Mouse (Mus musculus) ES-CJ7 (cell line): ENCODE results near the gene Icam4.
"Not testable (repeated sequence)": the region's sequence is repeated elsewhere in the genome, so short reads cannot be mapped to it uniquely, and the experiment has no call there.

Experiments used
- DNase-seq: peaks from one replicate; pipeline ENCODE4 v3.0.0; 2011; ENCODE audit warnings: low read depth, low spot score

The Icam4 gene

GRCm38 (mm10) chr9:21034481-21035085 lies 5.4 kb downstream of the Icam4 start:
- DNase-seq = peak; percentile 75

GRCm38 (mm10) chr9:21035586-21035985 lies 6.4 kb downstream of the Icam4 start:
- no peak for DNase-seq

- DNase-seq = no peak
Observed at GRCm38 (mm10) chr9:21036161-21036560, 7.0 kb downstream of the Icam4 start.

GRCm38 (mm10) chr9:21036666-21037065 lies 7.5 kb downstream of the Icam4 start:
- no peak for DNase-seq

- no peak for DNase-seq
Observed at GRCm38 (mm10) chr9:21037481-21037891, 8.3 kb downstream of the Icam4 start.

GRCm38 (mm10) chr9:21039779-21040178 lies 10.6 kb downstream of the Icam4 start:
- no peak for DNase-seq

GRCm38 (mm10) chr9:21041308-21041707 lies 12.1 kb downstream of the Icam4 start:
- no peak for DNase-seq

GRCm38 (mm10) chr9:21043563-21043962 lies 14.4 kb downstream of the Icam4 start:
- DNase-seq = no peak

GRCm38 (mm10) chr9:21044785-21045184 lies 15.6 kb downstream of the Icam4 start:
- not testable (repeated sequence) for DNase-seq

GRCm38 (mm10) chr9:21045235-21045634 lies 16.1 kb downstream of the Icam4 start:
- DNase-seq = no peak

- DNase-seq = no peak
Observed at GRCm38 (mm10) chr9:21051578-21051977, 22.4 kb downstream of the Icam4 start.

- no peak for DNase-seq
Observed at GRCm38 (mm10) chr9:21062928-21063327, 33.8 kb downstream of the Icam4 start.

GRCm38 (mm10) chr9:21067006-21067684 lies 38.0 kb downstream of the Icam4 start, which contains the start of gene Zglp1:
Gene Zglp1 (minus strand): TSS chr9:21067093.
- DNase-seq = no peak

GRCm38 (mm10) chr9:21072641-21073040 lies 43.5 kb downstream of the Icam4 start:
- peak; percentile 57 for DNase-seq

- peak; percentile 89 for DNase-seq
Observed at GRCm38 (mm10) chr9:21073044-21073840, 44.1 kb downstream of the Icam4 start, which contains the start of the genes Gm49373 and Fdx1l. Gene Gm49373 (minus strand): TSS chr9:21073096. Gene Fdx1l (minus strand): TSS chr9:21073614.

GRCm38 (mm10) chr9:21074173-21074572 lies 45.0 kb downstream of the Icam4 start:
- DNase-seq = no peak

- DNase-seq = no peak
Observed at GRCm38 (mm10) chr9:21075625-21076024, 46.5 kb downstream of the Icam4 start.
